Mouse (Mus musculus) thymus, adult 2 months (tissue): Measurements from ENCODE around the gene Ckap5. TPM values are rescaled to one million over a fixed set of nuclear protein-coding genes. Genes with fewer than 3 reads are reported as not detected.
A peak's percentile ranks its signal among the peaks of the same experiment; 100 is the strongest.

Experiments
- DNase-seq: peaks from one replicate; pipeline ENCODE4 v3.0.0; 2021
- H3K27ac ChIP-seq: fragments of 200-500 bp; 2 replicates; pipeline ENCODE4 v1.5.1; 2012; ENCODE audit warnings: low read length, control low read depth; ENCODE audit not compliant: control insufficient read depth, insufficient read depth
- H3K27me3 ChIP-seq: fragments of 200-500 bp; 2 replicates; pipeline ENCODE4 v1.6.1; 2012; ENCODE audit warnings: mild to moderate bottlenecking, low read length, moderate library complexity, mixed read lengths; ENCODE audit not compliant: control insufficient read depth, insufficient read depth
- H3K36me3 ChIP-seq: fragments of 200-500 bp; 2 replicates; pipeline ENCODE4 v1.6.1; 2012; ENCODE audit warnings: mild to moderate bottlenecking, low read length, moderate library complexity; ENCODE audit not compliant: control insufficient read depth, insufficient read depth
- H3K4me1 ChIP-seq: fragments of 200-500 bp; replicated peaks from 2 replicates; pipeline ENCODE4 v1.6.1; 2012; ENCODE audit warnings: low read length; ENCODE audit not compliant: control insufficient read depth, insufficient read depth
- H3K4me3 ChIP-seq: fragments of 200-500 bp; 2 replicates; pipeline ENCODE4 v1.5.1; 2012; ENCODE audit warnings: mild to moderate bottlenecking, low read length, control low read depth, moderate library complexity; ENCODE audit not compliant: control insufficient read depth, insufficient read depth
- CTCF ChIP-seq: fragments of 200-500 bp; IDR thresholded peaks from 2 replicates; pipeline ENCODE4 v1.5.1; 2012; ENCODE audit warnings: mild to moderate bottlenecking, control low read depth, low read length, moderate library complexity, borderline replicate concordance; ENCODE audit not compliant: control insufficient read depth, poor library complexity, insufficient read depth; ENCODE audit errors: extremely low read depth
- POLR2A ChIP-seq: fragments of 200-500 bp; IDR thresholded peaks from 2 replicates; pipeline ENCODE4 v1.6.1; 2012; ENCODE audit warnings: mild to moderate bottlenecking, low read length, control low read depth, moderate library complexity; ENCODE audit not compliant: control insufficient read depth, poor library complexity, insufficient read depth; ENCODE audit errors: extremely low read depth
- WGBS: fragments of 180-500 bp; shearing (Covaris S2); methylation state at CpG from one replicate; pipeline ENCODE4 v1.1.7; 2018; 5-methylcytosine and 5-hydroxymethylcytosine counted together
- polyA plus RNA-seq: library from polyadenylated mRNA; depleted of rRNA; stranded (reverse); fragments of >200 nt; gene quantifications from 2 replicates; pipeline ENCODE4 v1.2.3, GENCODE M21; 2012

Gene Ckap5
- polyA plus RNA-seq, 1 experiment, result 20.9 TPM

- Histone ChIP-seq H3K27me3 (no peaks in the 10 kb centered on the region), H3K4me1 (0 out of 2 replicates have a peak, but pooled peaks cover 2% of the 10 kb centered on the region), H3K27ac (no peak overlapping the region), H3K36me3 (no peaks in the 10 kb centered on the region), H3K4me3 (no peak overlapping the region)
- no peak for TF ChIP-seq CTCF
- TF ChIP-seq POLR2A, result no peak
- 95% methylated on average over 12 of the region's 12 CpGs for WGBS
- no peak for DNase-seq
Observed at GRCm38 (mm10) chr2:91492071-91492635, 34.4 kb upstream of the Ckap5 start.

- DNase-seq, result no peak
- 96% methylated on average over 9 of the region's 9 CpGs for WGBS
- no peak overlapping the region for H3K27ac ChIP-seq
- TF ChIP-seq CTCF, result no peak
- no peak for TF ChIP-seq POLR2A
- H3K36me3 ChIP-seq, result no peaks in the 10 kb centered on the region
- H3K4me3 ChIP-seq, result no peak overlapping the region
- peaks cover 10% of the 10 kb centered on the region for H3K4me1 ChIP-seq
- no peaks in the 10 kb centered on the region for H3K27me3 ChIP-seq
Observed at GRCm38 (mm10) chr2:91493981-91494380, 32.6 kb upstream of the Ckap5 start.

DNA sequence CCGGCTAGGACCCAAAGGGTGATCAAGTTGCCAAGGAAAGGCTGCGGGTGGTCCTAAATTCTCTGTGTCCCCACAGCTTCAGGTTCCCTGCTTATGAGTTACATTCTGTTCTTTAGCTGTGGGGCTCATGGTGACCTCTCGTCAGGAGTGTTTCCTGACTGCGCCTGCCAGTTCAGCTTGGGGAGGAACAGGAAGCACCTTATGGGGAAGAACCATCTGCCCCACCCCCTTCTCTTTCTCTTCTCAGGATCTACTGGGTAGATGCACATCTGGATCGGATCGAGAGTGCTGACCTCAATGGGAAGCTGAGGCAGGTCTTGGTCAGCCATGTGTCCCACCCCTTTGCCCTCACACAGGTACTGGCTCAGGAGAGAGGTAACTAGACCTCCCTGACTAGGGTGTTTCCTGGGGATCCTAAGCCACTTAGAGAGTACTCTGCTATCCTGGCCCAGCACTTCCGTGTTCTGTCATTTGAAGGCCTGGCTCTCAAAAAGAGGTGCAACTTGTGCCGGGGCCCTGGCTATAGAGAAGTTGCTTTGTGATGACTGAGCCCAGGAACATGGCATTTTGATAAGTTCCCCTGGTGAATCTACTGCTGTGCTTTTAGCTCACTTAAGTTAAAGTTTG lies 28.4 kb upstream of the Ckap5 start:
- WGBS, result 26% methylated on average over 8 of the region's 8 CpGs
- no peaks in the 10 kb centered on the region for H3K27me3 ChIP-seq
- no peak overlapping the region; the same call in 1 of the 2 replicates for H3K27ac ChIP-seq
- H3K4me3 ChIP-seq, result peak overlapping the region; percentile 26
- H3K4me1 ChIP-seq, result peaks cover 10% of the 10 kb centered on the region
- peak; percentile 19 for DNase-seq
- H3K36me3 ChIP-seq, result no peaks in the 10 kb centered on the region
- TF ChIP-seq CTCF (no peak), POLR2A (no peak)

- Histone ChIP-seq H3K27ac (no peak overlapping the region), H3K36me3 (no peaks in the 10 kb centered on the region), H3K4me3 (no peak overlapping the region), H3K4me1 (no peaks in the 10 kb centered on the region), H3K27me3 (no peaks in the 10 kb centered on the region)
- WGBS, result 94% methylated on average over 8 of the region's 8 CpGs
- no peak for TF ChIP-seq POLR2A
- no peak for TF ChIP-seq CTCF
- DNase-seq, result no peak
Observed at GRCm38 (mm10) chr2:91508076-91508475, 18.5 kb upstream of the Ckap5 start.

GRCm38 (mm10) chr2:91517186-91517585 lies 9.4 kb upstream of the Ckap5 start:
- TF ChIP-seq CTCF, result no peak
- TF ChIP-seq POLR2A, result no peak
- 87% methylated on average over 2 of the region's 2 CpGs for WGBS
- Histone ChIP-seq H3K36me3 (no peaks in the 10 kb centered on the region), H3K4me1 (no peaks in the 10 kb centered on the region), H3K27me3 (no peaks in the 10 kb centered on the region), H3K4me3 (no peak overlapping the region), H3K27ac (no peak overlapping the region)
- no peak for DNase-seq

DNA sequence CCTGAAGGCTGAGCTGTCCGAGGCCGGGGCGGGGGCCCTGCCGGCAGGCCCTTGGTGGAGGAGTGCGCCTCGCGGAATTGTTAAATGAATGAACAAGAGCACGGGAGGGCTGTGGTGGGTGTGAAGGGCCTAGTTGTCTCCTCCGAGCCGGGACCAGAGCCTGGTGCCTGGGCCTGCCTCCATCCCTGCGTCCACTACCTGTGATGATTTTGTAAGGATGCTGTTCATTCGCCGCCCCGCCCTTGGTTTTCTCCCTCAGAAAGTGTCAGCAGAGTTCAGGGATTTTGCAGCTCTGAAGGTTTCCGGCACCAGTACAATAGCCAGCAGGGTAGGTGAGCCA lies 555 bp downstream of the Ckap5 start:
- under 1% methylated on average over 15 of the region's 15 CpGs for WGBS
- H3K27me3 ChIP-seq, result no peaks in the 10 kb centered on the region
- no peak for DNase-seq

More for the DNA sequence above, 555 bp downstream of the Ckap5 start:
- Histone ChIP-seq H3K36me3 (no peaks in the 10 kb centered on the region), H3K27ac (peak overlapping the region; percentile 1; the same call in 1 of the 2 replicates), H3K4me3 (peak overlapping the region; percentile 74), H3K4me1 (peaks cover 3% of the 10 kb centered on the region)
- no peak for TF ChIP-seq CTCF
- no peak for TF ChIP-seq POLR2A
